Mouse (Mus musculus): ENCODE data around the gene Klhl3.

Klhl3 gene

GRCm38 (mm10) chr13:58025701-58026414, 87.5 kb downstream of the Klhl3 start:
- DNase-seq (ENCODE audit: extremely low spot score, low spot score), result no peak

GRCm38 (mm10) chr13:58023726-58024453, 89.5 kb downstream of the Klhl3 start:
- DNase-seq (ENCODE audit: extremely low spot score, low spot score), result no peak

GRCm38 (mm10) chr13:58023001-58023560, 90.3 kb downstream of the Klhl3 start:
- DNase-seq (ENCODE audit: extremely low spot score, low spot score), result no peak

GRCm38 (mm10) chr13:58020428-58020827, 93.0 kb downstream of the Klhl3 start:
- no peak for DNase-seq (ENCODE audit: extremely low spot score, low spot score)

- DNase-seq (ENCODE audit: extremely low spot score, low spot score), result no peak
Observed at GRCm38 (mm10) chr13:58017298-58017697, 96.1 kb downstream of the Klhl3 start.

- DNase-seq (ENCODE audit: extremely low spot score, low spot score), result peak; percentile 57
Observed at GRCm38 (mm10) chr13:58012067-58012925, 101.1 kb downstream of the Klhl3 start.

- DNase-seq (ENCODE audit: extremely low spot score, low spot score), result no peak
Observed at GRCm38 (mm10) chr13:58011526-58011925, 101.9 kb downstream of the Klhl3 start.

- DNase-seq (ENCODE audit: extremely low spot score, low spot score), result no peak
Observed at GRCm38 (mm10) chr13:58010416-58010815, 103.0 kb downstream of the Klhl3 start.

GRCm38 (mm10) chr13:58009275-58009674, 104.1 kb downstream of the Klhl3 start:
- DNase-seq (ENCODE audit: extremely low spot score, low spot score), result no peak

GRCm38 (mm10) chr13:58008038-58008364, 105.4 kb downstream of the Klhl3 start:
- no peak for DNase-seq (ENCODE audit: extremely low spot score, low spot score)

- no peak for DNase-seq (ENCODE audit: extremely low spot score, low spot score)
Observed at GRCm38 (mm10) chr13:58007256-58008037, 105.9 kb downstream of the Klhl3 start.

GRCm38 (mm10) chr13:58001792-58002191, 111.6 kb downstream of the Klhl3 start:
- DNase-seq (ENCODE audit: extremely low spot score, low spot score), result no peak

- no peak for DNase-seq (ENCODE audit: extremely low spot score, low spot score)
Observed at GRCm38 (mm10) chr13:57996536-57996935, 116.9 kb downstream of the Klhl3 start.

- DNase-seq (ENCODE audit: extremely low spot score, low spot score), result no peak
Observed at GRCm38 (mm10) chr13:57995864-57996263, 117.5 kb downstream of the Klhl3 start.

GRCm38 (mm10) chr13:57984637-57985036, 128.8 kb downstream of the Klhl3 start:
- DNase-seq (ENCODE audit: extremely low spot score, low spot score), result no peak

- DNase-seq (ENCODE audit: extremely low spot score, low spot score), result no peak
Observed at GRCm38 (mm10) chr13:57984163-57984562, 129.2 kb downstream of the Klhl3 start.

GRCm38 (mm10) chr13:57983330-57983729, 130.1 kb downstream of the Klhl3 start:
- DNase-seq (ENCODE audit: extremely low spot score, low spot score), result no peak

GRCm38 (mm10) chr13:57982904-57983303, 130.5 kb downstream of the Klhl3 start:
- no peak for DNase-seq (ENCODE audit: extremely low spot score, low spot score)

- DNase-seq (ENCODE audit: extremely low spot score, low spot score), result no peak
Observed at GRCm38 (mm10) chr13:57980679-57981078, 132.7 kb downstream of the Klhl3 start.

- DNase-seq (ENCODE audit: extremely low spot score, low spot score), result no peak
Observed at GRCm38 (mm10) chr13:57980071-57980470, 133.3 kb downstream of the Klhl3 start.

- peak; percentile 27 for DNase-seq (ENCODE audit: extremely low spot score, low spot score)
Observed at GRCm38 (mm10) chr13:57978931-57979330, 134.5 kb downstream of the Klhl3 start.

Data from neural tube, embryonic 10.5 days (tissue).